Mouse (Mus musculus): ENCODE measurements around the gene Cpvl. TPM values are rescaled to one million over a fixed set of nuclear protein-coding genes. Genes with fewer than 3 reads are reported as not detected.
A peak's percentile ranks its signal among the peaks of the same experiment; 100 is the strongest.

The Cpvl gene
- polyA plus RNA-seq, 1 experiment from 2014 or later = not detected

- ATAC-seq (no peak), DNase-seq (no peak)
- peak; percentile 60 for TF ChIP-seq CTCF (IDR thresholded peaks at IDR 0.05; ENCODE audit: low read depth)
- no peak for TF ChIP-seq EP300 (IDR thresholded peaks at IDR 0.05; ENCODE audit: low read depth)
- Histone ChIP-seq H3K4me2 (ENCODE audit: low read depth, low read length) (no peak overlapping the region), H3K36me3 (replicated peaks; ENCODE audit: insufficient read depth, low read length) (no peaks in the 10 kb centered on the region), H3K9me3 (ENCODE audit: low read length) (no peaks in the 10 kb centered on the region), H3K27ac (ENCODE audit: low read depth) (no peak overlapping the region), H3K9ac (replicated peaks) (no peak overlapping the region), H3K27me3 (ENCODE audit: insufficient read depth, low read length) (no peaks in the 10 kb centered on the region), H3K4me3 (ENCODE audit: low read depth, low read length) (no peak overlapping the region), H3K4me1 (ENCODE audit: insufficient read depth) (no peaks in the 10 kb centered on the region)
- 65% methylated on average over 6 of the region's 6 CpGs for WGBS (ENCODE audit: insufficient replicate concordance)
Observed at GRCm38 (mm10) chr6:53968550-53968949, 9.9 kb downstream of the Cpvl start.

GRCm38 (mm10) chr6:53966595-53966994 is 11.9 kb downstream of the Cpvl start:
- DNase-seq (no peak), ATAC-seq (no peak)
- WGBS (ENCODE audit: insufficient replicate concordance) = 76% methylated on average over 5 of the region's 5 CpGs
- Histone ChIP-seq H3K9ac (replicated peaks) (no peak overlapping the region), H3K4me1 (ENCODE audit: insufficient read depth) (no peaks in the 10 kb centered on the region), H3K27me3 (ENCODE audit: insufficient read depth, low read length) (no peaks in the 10 kb centered on the region), H3K9me3 (ENCODE audit: low read length) (no peaks in the 10 kb centered on the region), H3K36me3 (replicated peaks; ENCODE audit: insufficient read depth, low read length) (no peaks in the 10 kb centered on the region), H3K4me3 (ENCODE audit: low read depth, low read length) (no peak overlapping the region), H3K27ac (ENCODE audit: low read depth) (no peak overlapping the region), H3K4me2 (ENCODE audit: low read depth, low read length) (no peak overlapping the region)
- TF ChIP-seq CTCF (IDR thresholded peaks at IDR 0.05; ENCODE audit: low read depth) (no peak), EP300 (IDR thresholded peaks at IDR 0.05; ENCODE audit: low read depth) (no peak)

- Histone ChIP-seq H3K9me3 (ENCODE audit: low read length) (no peaks in the 10 kb centered on the region), H3K36me3 (replicated peaks; ENCODE audit: insufficient read depth, low read length) (no peaks in the 10 kb centered on the region), H3K4me3 (ENCODE audit: low read depth, low read length) (no peak overlapping the region), H3K4me2 (ENCODE audit: low read depth, low read length) (no peak overlapping the region), H3K27ac (ENCODE audit: low read depth) (no peak overlapping the region), H3K9ac (replicated peaks) (no peak overlapping the region), H3K4me1 (ENCODE audit: insufficient read depth) (no peaks in the 10 kb centered on the region), H3K27me3 (ENCODE audit: insufficient read depth, low read length) (no peaks in the 10 kb centered on the region)
- 52% methylated on average over 5 of the region's 5 CpGs for WGBS (ENCODE audit: insufficient replicate concordance)
- DNase-seq (no peak), ATAC-seq (no peak)
- no peak for TF ChIP-seq EP300 (IDR thresholded peaks at IDR 0.05; ENCODE audit: low read depth)
Observed at GRCm38 (mm10) chr6:53965900-53966299, 12.6 kb downstream of the Cpvl start.

GRCm38 (mm10) chr6:53963906-53964496 is 14.5 kb downstream of the Cpvl start:
- WGBS (ENCODE audit: insufficient replicate concordance) = 65% methylated on average over 5 of the region's 5 CpGs
- no peak overlapping the region for H3K4me3 ChIP-seq (ENCODE audit: low read depth, low read length)
- ATAC-seq = no peak

GRCm38 (mm10) chr6:53962006-53962405 is 16.5 kb downstream of the Cpvl start:
- Histone ChIP-seq H3K36me3 (replicated peaks; ENCODE audit: insufficient read depth, low read length) (no peaks in the 10 kb centered on the region), H3K9ac (replicated peaks) (no peak overlapping the region), H3K4me2 (ENCODE audit: low read depth, low read length) (no peak overlapping the region), H3K27me3 (ENCODE audit: insufficient read depth, low read length) (no peaks in the 10 kb centered on the region), H3K27ac (ENCODE audit: low read depth) (no peak overlapping the region), H3K4me1 (ENCODE audit: insufficient read depth) (no peaks in the 10 kb centered on the region), H3K4me3 (ENCODE audit: low read depth, low read length) (no peak overlapping the region), H3K9me3 (ENCODE audit: low read length) (no peaks in the 10 kb centered on the region)
- 79% methylated on average over 1 of the region's 1 CpGs for WGBS (ENCODE audit: insufficient replicate concordance)
- ATAC-seq = no peak
- DNase-seq = no peak
- TF ChIP-seq CTCF (IDR thresholded peaks at IDR 0.05; ENCODE audit: low read depth) (no peak), EP300 (IDR thresholded peaks at IDR 0.05; ENCODE audit: low read depth) (no peak)

More at GRCm38 (mm10) chr6:53963906-53964496, 14.5 kb downstream of the Cpvl start:
- no peak for TF ChIP-seq EP300 (IDR thresholded peaks at IDR 0.05; ENCODE audit: low read depth)
- TF ChIP-seq CTCF (IDR thresholded peaks at IDR 0.05; ENCODE audit: low read depth) = no peak
- Histone ChIP-seq H3K4me1 (ENCODE audit: insufficient read depth) (no peaks in the 10 kb centered on the region), H3K9me3 (ENCODE audit: low read length) (no peaks in the 10 kb centered on the region), H3K27me3 (ENCODE audit: insufficient read depth, low read length) (no peaks in the 10 kb centered on the region), H3K36me3 (replicated peaks; ENCODE audit: insufficient read depth, low read length) (no peaks in the 10 kb centered on the region), H3K27ac (ENCODE audit: low read depth) (no peak overlapping the region), H3K4me2 (ENCODE audit: low read depth, low read length) (no peak overlapping the region), H3K9ac (replicated peaks) (no peak overlapping the region)
- no peak for DNase-seq

- TF ChIP-seq CTCF (IDR thresholded peaks at IDR 0.05; ENCODE audit: low read depth) (no peak), EP300 (IDR thresholded peaks at IDR 0.05; ENCODE audit: low read depth) (no peak)
- no peaks in the 10 kb centered on the region for H3K36me3 ChIP-seq (replicated peaks; ENCODE audit: insufficient read depth, low read length)
- H3K4me1 ChIP-seq (ENCODE audit: insufficient read depth) = no peaks in the 10 kb centered on the region
- DNase-seq (no peak), ATAC-seq (no peak)
- no peak overlapping the region for H3K9ac ChIP-seq (replicated peaks)
- WGBS (ENCODE audit: insufficient replicate concordance) = 52% methylated on average over 3 of the region's 3 CpGs
- H3K9me3 ChIP-seq (ENCODE audit: low read length) = no peaks in the 10 kb centered on the region
- no peak overlapping the region for H3K4me3 ChIP-seq (ENCODE audit: low read depth, low read length)
- H3K27me3 ChIP-seq (ENCODE audit: insufficient read depth, low read length) = no peaks in the 10 kb centered on the region
- no peak overlapping the region for H3K27ac ChIP-seq (ENCODE audit: low read depth)
- no peak overlapping the region for H3K4me2 ChIP-seq (ENCODE audit: low read depth, low read length)
Observed at GRCm38 (mm10) chr6:53959826-53960225, 18.6 kb downstream of the Cpvl start.
